Mouse (Mus musculus) testis, adult 2 months (tissue): Measurements from ENCODE around the gene Iqsec1.

ENCODE experiments used
- CTCF ChIP-seq: fragments of 200-500 bp; IDR thresholded peaks from 2 replicates; pipeline ENCODE4 v1.5.1; 2012; ENCODE audit warnings: low read depth, mild to moderate bottlenecking, inconsistent platforms, low read length, moderate library complexity; ENCODE audit not compliant: control insufficient read depth, insufficient read depth, insufficient replicate concordance
- POLR2A ChIP-seq: fragments of 200-500 bp; IDR thresholded peaks from 2 replicates; pipeline ENCODE4 v1.6.1; 2012; ENCODE audit warnings: low read depth, mild to moderate bottlenecking, inconsistent platforms, low read length, moderate library complexity; ENCODE audit not compliant: control insufficient read depth

GRCm38 (mm10) chr6:90809077-90809840 is 179.2 kb downstream of the Iqsec1 start:
- TF ChIP-seq CTCF (no peak), POLR2A (no peak)
